In genomic region chr5:43504243-43504786, GRCm38 (mm10) we compare ENCODE assay signal across 28 mouse cellular contexts. TPM values are rescaled to one million over a fixed set of nuclear protein-coding genes. Genes with fewer than 3 reads are reported as not detected.
DNase-seq lines count a peak whose midpoint lies in the region; ATAC-seq and TF ChIP-seq lines count a peak whose summit lies in the region.
"Had no signal": no experiment of that assay in that cellular context is flagged by ENCODE, and none has a peak within 500 bp of the region (broad histone marks: within the 10 kb centered on the region; RNA-seq: fewer than 3 reads in every experiment).

No protein-coding gene starts in this region.

- no peak for ATAC-seq in kidney, postnatal 0 days (replicated peaks; ENCODE audit: low FRiP score, low read depth)
- ATAC-seq in embryonic facial prominence, embryonic 11.5 days (replicated peaks; ENCODE audit: insufficient number of reproducible peaks, low FRiP score, low TSS enrichment, low read depth), result no peak
- peak; percentile 37 for ATAC-seq in limb, embryonic 14.5 days (ENCODE audit: low FRiP score, low read depth)

- no peaks in the 10 kb centered on the region for H3K9me3 ChIP-seq in kidney, postnatal 0 days (replicated peaks; ENCODE audit: low read length)
- no peaks in the 10 kb centered on the region for H3K9me3 ChIP-seq in embryonic facial prominence, embryonic 11.5 days (replicated peaks; ENCODE audit: control insufficient read depth, low read length)
- H3K9me3 ChIP-seq in limb, embryonic 14.5 days (ENCODE audit: control insufficient read depth, low read length), result no peaks in the 10 kb centered on the region
- H3K9me3 ChIP-seq: embryonic facial prominence, embryonic 13.5 days; forebrain, embryonic 12.5 days; heart, embryonic 13.5 days; hindbrain, embryonic 12.5 days; midbrain, embryonic 12.5 days; neural tube, embryonic 13.5 days had no signal

- H3K27ac ChIP-seq in kidney, postnatal 0 days, result no peak overlapping the region
- H3K27ac ChIP-seq in embryonic facial prominence, embryonic 11.5 days (replicated peaks; ENCODE audit: low read depth, low read length), result no peak overlapping the region
- no peak overlapping the region for H3K27ac ChIP-seq in limb, embryonic 14.5 days (replicated peaks; ENCODE audit: low read depth, low read length)
- H3K27ac ChIP-seq: embryonic facial prominence, embryonic 13.5 days; forebrain, embryonic 12.5 days; heart, embryonic 13.5 days; hindbrain, embryonic 12.5 days; layer of hippocampus, adult 2 months; macrophage; midbrain, embryonic 12.5 days; neural tube, embryonic 13.5 days had no signal

- no peak overlapping the region for H3K9ac ChIP-seq in kidney, postnatal 0 days (ENCODE audit: low read depth, low read length)
- H3K9ac ChIP-seq in embryonic facial prominence, embryonic 11.5 days (replicated peaks; ENCODE audit: low read length), result no peak overlapping the region
- H3K9ac ChIP-seq in limb, embryonic 14.5 days (ENCODE audit: low read depth, low read length, severe bottlenecking), result no peak overlapping the region
- H3K9ac ChIP-seq: embryonic facial prominence, embryonic 13.5 days; forebrain, embryonic 12.5 days; heart, embryonic 13.5 days; hindbrain, embryonic 12.5 days; midbrain, embryonic 12.5 days; neural tube, embryonic 13.5 days had no signal

- TF ChIP-seq POLR2A in limb, embryonic 14.5 days (IDR thresholded peaks at IDR 0.05; ENCODE audit: borderline replicate concordance, extremely low read depth, insufficient read depth, insufficient read length), result no peak

- no peak for DNase-seq in kidney, postnatal 0 days (ENCODE audit: low spot score)
- no peak for DNase-seq in kidney, adult 11 months
- peak; percentile 25 for DNase-seq in MN1 (ENCODE audit: low spot score)
- DNase-seq in embryonic facial prominence, embryonic 11.5 days (ENCODE audit: low spot score), result peak; percentile 83
- peak; percentile 56 for DNase-seq in limb, embryonic 14.5 days (ENCODE audit: low spot score)
- no peak for DNase-seq in right cerebral cortex, adult 2 months (ENCODE audit: low spot score in 2 of 2)
- DNase-seq in heart, adult 8-10 months (ENCODE audit: low spot score), result no peak
- DNase-seq in testis, postnatal 10 days (ENCODE audit: low spot score), result no peak
- DNase-seq: adrenal gland, postnatal 10 days; B cell, adult 2 months; cerebellum, adult 8-10 months; cerebellum, postnatal 36 days; kidney, adult 8-10 months; kidney, postnatal 25 days; right cerebral cortex, postnatal 4 days; thymus, adult 18-20 months; thymus, postnatal 36 days had no signal

- no peak overlapping the region for H3K4me2 ChIP-seq in kidney, postnatal 0 days (ENCODE audit: low read length)
- no peak overlapping the region for H3K4me2 ChIP-seq in embryonic facial prominence, embryonic 11.5 days (ENCODE audit: low read depth, low read length)
- H3K4me2 ChIP-seq in limb, embryonic 14.5 days (replicated peaks; ENCODE audit: low read depth, low read length, severe bottlenecking), result no peak overlapping the region
- H3K4me2 ChIP-seq: embryonic facial prominence, embryonic 13.5 days; forebrain, embryonic 12.5 days; heart, embryonic 13.5 days; hindbrain, embryonic 12.5 days; midbrain, embryonic 12.5 days; neural tube, embryonic 13.5 days had no signal

- TF ChIP-seq CTCF in kidney, postnatal 0 days (IDR thresholded peaks at IDR 0.05; ENCODE audit: low read depth), result 0 out of 2 replicates have a peak, but pooled peaks have one; percentile 21

- H3K4me3 ChIP-seq in kidney, postnatal 0 days (replicated peaks; ENCODE audit: low read depth, low read length), result no peak overlapping the region
- H3K4me3 ChIP-seq in embryonic facial prominence, embryonic 11.5 days (ENCODE audit: low read depth, low read length), result no peak overlapping the region
- H3K4me3 ChIP-seq in limb, embryonic 14.5 days (replicated peaks; ENCODE audit: low read length), result no peak overlapping the region
- H3K4me3 ChIP-seq: embryonic facial prominence, embryonic 13.5 days; erythroblast, embryonic 14.5 days; forebrain, embryonic 12.5 days; heart, embryonic 13.5 days; hindbrain, embryonic 12.5 days; layer of hippocampus, adult 2 months; midbrain, embryonic 12.5 days; neural tube, embryonic 13.5 days had no signal

- 52% methylated on average over 2 of the region's 2 CpGs for WGBS in kidney, postnatal 0 days
- 35% methylated on average over 2 of the region's 2 CpGs for WGBS in embryonic facial prominence, embryonic 11.5 days
- 9% methylated on average over 2 of the region's 2 CpGs for WGBS in limb, embryonic 14.5 days

- no peaks in the 10 kb centered on the region for H3K36me3 ChIP-seq in kidney, postnatal 0 days (ENCODE audit: insufficient read depth, low read length)
- no peaks in the 10 kb centered on the region for H3K36me3 ChIP-seq in embryonic facial prominence, embryonic 11.5 days (replicated peaks; ENCODE audit: control insufficient read depth, insufficient read depth, low read depth, low read length)
- no peaks in the 10 kb centered on the region for H3K36me3 ChIP-seq in limb, embryonic 14.5 days (ENCODE audit: control insufficient read depth, insufficient read depth, low read length)
- H3K36me3 ChIP-seq: embryonic facial prominence, embryonic 13.5 days; forebrain, embryonic 12.5 days; heart, embryonic 13.5 days; hindbrain, embryonic 12.5 days; midbrain, embryonic 12.5 days; neural tube, embryonic 13.5 days had no signal

- H3K4me1 ChIP-seq in kidney, postnatal 0 days (replicated peaks; ENCODE audit: insufficient read depth, low read length), result no peaks in the 10 kb centered on the region
- no peaks in the 10 kb centered on the region for H3K4me1 ChIP-seq in embryonic facial prominence, embryonic 11.5 days (ENCODE audit: control insufficient read depth, insufficient read depth, low read length)
- no peaks in the 10 kb centered on the region for H3K4me1 ChIP-seq in limb, embryonic 14.5 days (ENCODE audit: control insufficient read depth, insufficient read depth, low read length)
- H3K4me1 ChIP-seq: forebrain, embryonic 12.5 days; hindbrain, embryonic 12.5 days; midbrain, embryonic 12.5 days had no signal

- H3K27me3 ChIP-seq in kidney, postnatal 0 days (ENCODE audit: insufficient read depth, low read length), result no peaks in the 10 kb centered on the region
- H3K27me3 ChIP-seq in embryonic facial prominence, embryonic 11.5 days (ENCODE audit: control insufficient read depth, insufficient read depth, low read length), result no peaks in the 10 kb centered on the region
- H3K27me3 ChIP-seq in limb, embryonic 14.5 days (ENCODE audit: control insufficient read depth, insufficient read depth, low read length), result no peaks in the 10 kb centered on the region
- H3K27me3 ChIP-seq: embryonic facial prominence, embryonic 13.5 days; forebrain, embryonic 12.5 days; heart, embryonic 13.5 days; hindbrain, embryonic 12.5 days; midbrain, embryonic 12.5 days; neural tube, embryonic 13.5 days had no signal

RNA-seq across cellular contexts. Expression of gene C1qtnf7, which starts 11.0 kb away (rescaled TPM):
- polyA plus RNA-seq in kidney, postnatal 0 days (2015; fragmentation: Nextera tagmentation; extraction: Ambion mirVana), result 14.8 and 15.6 TPM in 2 replicates
- 4.9 TPM in 2 replicates for polyA plus RNA-seq in embryonic facial prominence, embryonic 11.5 days (2014; fragmentation: Nextera tagmentation; extraction: Ambion mirVana)
- polyA plus RNA-seq in limb, embryonic 14.5 days (2012; rRNA removed), result 3.2 and 5.0 TPM in 2 replicates
- 6.6 and 9.3 TPM in 2 replicates for polyA plus RNA-seq in limb, embryonic 14.5 days (2014; fragmentation: Nextera tagmentation; extraction: Ambion mirVana)
- total RNA-seq in heart, adult 8-10 months (2022), result 1 to 10 TPM; 5.7 to 8.5 (median 6.1) TPM
- total RNA-seq: granulocyte monocyte progenitor cell, adult 5-6 weeks; MEL had no signal
- polyA plus RNA-seq: erythroblast, embryonic 14.5 days; macrophage had no signal

Comparison
In these comparisons a context has a peak if more than half of its experiments do, and no peak if none do; other contexts are left out.
1. DNase-seq: peak in MN1 (single experiment), embryonic facial prominence, embryonic 11.5 days (single experiment) and limb, embryonic 14.5 days (single experiment); none in kidney, postnatal 0 days (single experiment), kidney, adult 11 months (single experiment), right cerebral cortex, adult 2 months (0 of 2), heart, adult 8-10 months (single experiment) and testis, postnatal 10 days (single experiment).